Mouse (Mus musculus) lung, adult 2 months (tissue): ENCODE data around the gene Olfr612. TPM values are rescaled to one million over a fixed set of nuclear protein-coding genes. Genes with fewer than 3 reads are reported as not detected.
"Not testable (repeated sequence)": the region's sequence is repeated elsewhere in the genome, so short reads cannot be mapped to it uniquely, and the experiment has no call there.

Experiments
- DNase-seq: peaks from one replicate; pipeline ENCODE4 v3.0.0; 2022
- H3K4me1 ChIP-seq: fragments of 200-500 bp; 2 replicates; pipeline ENCODE4 v1.6.1; 2011; ENCODE audit warnings: low read length; ENCODE audit not compliant: control insufficient read depth, insufficient read depth
- H3K4me3 ChIP-seq: fragments of 200-500 bp; replicated peaks from 2 replicates; pipeline ENCODE3; 2011; ENCODE audit warnings: low read depth, mild to moderate bottlenecking, control low read depth, low read length; ENCODE audit errors: extremely low read depth
- CTCF ChIP-seq: fragments of 200-500 bp; IDR thresholded peaks from 2 replicates; pipeline ENCODE4 v1.5.1; 2011; ENCODE audit warnings: mild to moderate bottlenecking, low read length, control low read depth; ENCODE audit not compliant: insufficient read depth
- POLR2A ChIP-seq: fragments of 200-500 bp; IDR thresholded peaks from 2 replicates; pipeline ENCODE4 v1.6.1; 2011; ENCODE audit warnings: low read depth, mild to moderate bottlenecking, control low read depth, low read length, borderline replicate concordance; ENCODE audit errors: extremely low read depth
- WGBS: fragments of 180-500 bp; shearing (Covaris S2); methylation state at CpG from one replicate; pipeline ENCODE4 v1.1.7; 2018; 5-methylcytosine and 5-hydroxymethylcytosine counted together
- polyA plus RNA-seq: library from polyadenylated mRNA; depleted of rRNA; stranded (reverse); fragments of >200 nt; gene quantifications from 2 replicates; pipeline ENCODE4 v1.2.3, GENCODE M21; 2012; rRNA removed

Gene Olfr612
- polyA plus RNA-seq: not detected in 2 replicates

GRCm38 (mm10) chr7:103542617-103543016 is at the start of gene Olfr612:
Olfr612 (minus strand) TSS chr7:103542717.
- 71% methylated on average over 2 of the region's 2 CpGs for WGBS
- not testable (repeated sequence) for H3K4me1 ChIP-seq, DNase-seq, H3K4me3 ChIP-seq

- Histone ChIP-seq H3K4me3 (no peak within 1 kb of the TSS), H3K4me1 (no peaks in the 10 kb centered on the region)
- no peak for DNase-seq
- WGBS: 50% methylated on average over 2 of the region's 2 CpGs
- no peak for TF ChIP-seq CTCF
- no peak for TF ChIP-seq POLR2A
These were observed 47.3 kb upstream of the Olfr612 start, which contains the start of gene Olfr618 for GRCm38 (mm10) chr7:103589803-103590202. Olfr618 (plus strand) TSS chr7:103590103.

- WGBS: 69% methylated on average over 1 of the region's 1 CpGs
- Histone ChIP-seq H3K4me1 (no peaks in the 10 kb centered on the region), H3K4me3 (no peak within 1 kb of the TSS)
- no peak for TF ChIP-seq CTCF
- no peak for DNase-seq
These were observed 30.2 kb upstream of the Olfr612 start, which contains the start of gene Olfr617 for GRCm38 (mm10) chr7:103572761-103573160. Olfr617 (plus strand) TSS chr7:103573061.

- Histone ChIP-seq H3K4me1 (no peaks in the 10 kb centered on the region), H3K4me3 (no peak within 1 kb of the TSS)
- TF ChIP-seq CTCF (no peak), POLR2A (no peak)
- 72% methylated on average over 3 of the region's 3 CpGs for WGBS
- no peak for DNase-seq
These were observed 26.5 kb upstream of the Olfr612 start, which contains the start of gene Olfr616 for GRCm38 (mm10) chr7:103569043-103569442. Olfr616 (minus strand) TSS chr7:103569143.

- DNase-seq: no peak
- no peak within 1 kb of the TSS for H3K4me3 ChIP-seq
- no peaks in the 10 kb centered on the region for H3K4me1 ChIP-seq
- 82% methylated on average over 2 of the region's 2 CpGs for WGBS
- TF ChIP-seq POLR2A (no peak), CTCF (no peak)
These were observed 13.3 kb upstream of the Olfr612 start, which contains the start of gene Olfr615 for GRCm38 (mm10) chr7:103555779-103556178. Olfr615 (plus strand) TSS chr7:103556079.

- no peak for DNase-seq
- H3K4me1 ChIP-seq: no peaks in the 10 kb centered on the region
- no peak for TF ChIP-seq CTCF
- no peak for TF ChIP-seq POLR2A
- H3K4me3 ChIP-seq: no peak within 1 kb of the TSS
- 51% methylated on average over 2 of the region's 2 CpGs for WGBS
These were observed 5.3 kb upstream of the Olfr612 start, which contains the start of gene Olfr613 for GRCm38 (mm10) chr7:103547774-103548173. Olfr613 (plus strand) TSS chr7:103548074.

- not testable (repeated sequence) for DNase-seq, H3K4me3 ChIP-seq, H3K4me1 ChIP-seq
- WGBS: 56% methylated on average over 1 of the region's 1 CpGs
These were observed 21.8 kb downstream of the Olfr612 start, which contains the start of gene Olfr611 for GRCm38 (mm10) chr7:103520746-103521145. Olfr611 (minus strand) TSS chr7:103520846.

GRCm38 (mm10) chr7:103512022-103512421 is 30.5 kb downstream of the Olfr612 start, which contains the start of gene Olfr610:
Olfr610 (minus strand) TSS chr7:103512122.
- no peak for DNase-seq
- no peaks in the 10 kb centered on the region for H3K4me1 ChIP-seq
- H3K4me3 ChIP-seq: no peak within 1 kb of the TSS
- 82% methylated on average over 2 of the region's 2 CpGs for WGBS
- TF ChIP-seq CTCF (no peak), POLR2A (no peak)

- DNase-seq: no peak
- H3K4me1 ChIP-seq: no peaks in the 10 kb centered on the region
- WGBS: 48% methylated on average over 1 of the region's 1 CpGs
These were observed 44.6 kb downstream of the Olfr612 start, which contains the start of gene Olfr609 for GRCm38 (mm10) chr7:103497962-103498361. Olfr609 (minus strand) TSS chr7:103498062.

More at GRCm38 (mm10) chr7:103497962-103498361, 44.6 kb downstream of the Olfr612 start, which contains the start of gene Olfr609:
- no peak for TF ChIP-seq CTCF
- TF ChIP-seq POLR2A: no peak
- H3K4me3 ChIP-seq: no peak within 1 kb of the TSS

Other genes with a start within 250 kb of the Olfr612 start
- not detected in 2 replicates for gene Olfr596, start 237.1 kb downstream of the Olfr612 start, polyA plus RNA-seq
- not detected in 2 replicates for gene Olfr597, start 226.4 kb downstream of the Olfr612 start, polyA plus RNA-seq
- not detected in 2 replicates for gene Olfr598, start 219.1 kb downstream of the Olfr612 start, polyA plus RNA-seq
- gene Olfr599, start 206.8 kb downstream of the Olfr612 start, polyA plus RNA-seq: not detected in 2 replicates
- gene Olfr600, start 193.0 kb downstream of the Olfr612 start, polyA plus RNA-seq: not detected in 2 replicates
- not detected in 2 replicates for gene Olfr601, start 180.1 kb downstream of the Olfr612 start, polyA plus RNA-seq
- not detected in 2 replicates for gene Olfr603, start 156.5 kb downstream of the Olfr612 start, polyA plus RNA-seq
- gene Usp17lc, start 127.6 kb downstream of the Olfr612 start, polyA plus RNA-seq: not detected in 2 replicates
- not detected in 2 replicates for gene Olfr605, start 97.3 kb downstream of the Olfr612 start, polyA plus RNA-seq
- not detected in 2 replicates for gene Olfr606, start 93.7 kb downstream of the Olfr612 start, polyA plus RNA-seq
- not detected in 2 replicates for gene Olfr607, start 78.6 kb downstream of the Olfr612 start, polyA plus RNA-seq
- not detected in 2 replicates for gene Olfr608, start 72.8 kb downstream of the Olfr612 start, polyA plus RNA-seq
- gene Olfr609, start 44.7 kb downstream of the Olfr612 start, polyA plus RNA-seq: not detected in 2 replicates
- gene Olfr610, start 30.6 kb downstream of the Olfr612 start, polyA plus RNA-seq: not detected in 2 replicates
- gene Olfr611, start 21.9 kb downstream of the Olfr612 start, polyA plus RNA-seq: not detected in 2 replicates
- gene Olfr613, start 5.4 kb upstream of the Olfr612 start, polyA plus RNA-seq: not detected in 2 replicates
- not detected in 2 replicates for gene Olfr615, start 13.4 kb upstream of the Olfr612 start, polyA plus RNA-seq
- gene Olfr616, start 26.4 kb upstream of the Olfr612 start, polyA plus RNA-seq: not detected in 2 replicates
- not detected in 2 replicates for gene Olfr617, start 30.3 kb upstream of the Olfr612 start, polyA plus RNA-seq
- gene Olfr618, start 47.4 kb upstream of the Olfr612 start, polyA plus RNA-seq: not detected in 2 replicates
- gene Olfr619, start 57.9 kb upstream of the Olfr612 start, polyA plus RNA-seq: not detected in 2 replicates
- not detected in 2 replicates for gene Olfr620, start 69.8 kb upstream of the Olfr612 start, polyA plus RNA-seq
- not detected in 2 replicates for gene Olfr622, start 100.0 kb upstream of the Olfr612 start, polyA plus RNA-seq
- not detected in 2 replicates for gene Olfr623, start 121.0 kb upstream of the Olfr612 start, polyA plus RNA-seq
- not detected in 2 replicates for gene Olfr624, start 128.5 kb upstream of the Olfr612 start, polyA plus RNA-seq
- gene Olfr625-ps1, start 140.0 kb upstream of the Olfr612 start, polyA plus RNA-seq: not detected in 2 replicates
- gene Olfr243, start 172.0 kb upstream of the Olfr612 start, polyA plus RNA-seq: not detected in 2 replicates
- gene Olfr628, start 187.7 kb upstream of the Olfr612 start, polyA plus RNA-seq: not detected in 2 replicates
- not detected in 2 replicates for gene Olfr629, start 202.2 kb upstream of the Olfr612 start, polyA plus RNA-seq
- not detected in 2 replicates for gene Olfr630, start 214.6 kb upstream of the Olfr612 start, polyA plus RNA-seq
- not detected in 2 replicates for gene Olfr69, start 228.9 kb upstream of the Olfr612 start, polyA plus RNA-seq
- not detected in 2 replicates for gene Olfr68, start 237.0 kb upstream of the Olfr612 start, polyA plus RNA-seq
- not detected in 2 replicates for gene Olfr67, start 249.1 kb upstream of the Olfr612 start, polyA plus RNA-seq